Mouse (Mus musculus) yolk sac, embryonic 10.5 days (tissue): ENCODE results near the gene Gm20594.

Experiments
- DNase-seq: peaks from one replicate; pipeline ENCODE4 v3.0.0-alpha.2; 2017; ENCODE audit warnings: low spot score

The Gm20594 gene

DNA sequence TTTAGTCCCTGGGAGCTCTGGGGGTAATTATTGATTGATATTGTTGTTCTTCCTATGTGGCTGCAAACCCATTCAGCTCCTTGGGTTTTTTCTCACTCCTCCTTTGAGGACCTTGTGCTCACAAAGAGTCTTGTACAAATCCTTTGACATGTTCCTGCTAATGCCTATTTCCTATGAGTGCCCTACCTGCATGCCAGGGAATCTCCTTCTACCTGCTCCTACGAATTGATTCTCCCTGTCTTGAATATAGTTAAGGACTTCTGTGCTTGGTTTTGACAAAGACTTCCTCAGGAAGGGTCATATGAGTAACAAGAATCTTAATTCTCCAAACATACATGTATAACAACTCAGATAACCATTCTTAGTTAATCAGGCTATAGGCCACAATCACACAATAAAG, at the start of gene Gm20594:
Gene Gm20594, plus strand, starts transcription at position 301 of the 400 bp plus-strand sequence.
- no peak for DNase-seq

DNA sequence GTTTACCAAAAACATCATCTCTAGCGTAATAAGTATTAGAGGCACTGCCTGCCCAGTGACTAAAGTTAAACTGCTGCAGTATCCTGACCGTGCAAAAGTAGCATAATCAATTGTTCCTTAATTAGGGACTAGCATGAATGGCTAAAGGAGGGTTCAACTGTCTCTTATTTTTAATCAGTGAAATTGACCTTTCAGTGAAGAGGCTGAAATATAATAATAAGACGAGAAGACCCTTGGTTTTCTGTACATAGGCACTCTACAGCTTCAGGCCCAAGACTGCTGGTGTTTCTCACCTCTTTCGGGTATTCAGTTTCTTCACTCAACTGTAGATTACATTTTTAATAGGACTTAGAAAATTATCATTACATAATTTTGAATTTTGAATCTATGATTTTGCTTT, 398 bp downstream of the Gm20594 start:
- no peak for DNase-seq

DNA sequence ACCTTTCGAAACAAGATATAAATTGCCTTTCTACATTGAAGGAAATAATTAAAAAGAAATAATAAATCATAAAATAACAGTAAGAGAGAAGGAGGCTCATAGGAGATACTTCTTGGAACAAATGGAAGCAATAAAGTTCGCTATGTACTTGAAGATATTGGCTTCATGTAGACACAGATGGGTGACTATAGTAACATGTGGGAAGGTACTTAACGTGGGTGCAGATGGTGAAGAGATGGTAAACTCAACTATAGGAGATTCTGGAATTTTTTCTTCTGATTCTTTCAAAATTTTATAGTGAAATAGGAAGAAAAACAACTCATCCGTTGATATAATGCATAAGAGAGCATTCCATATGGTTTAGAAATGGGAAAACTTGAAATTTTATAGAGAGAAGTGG, 16.1 kb downstream of the Gm20594 start:
- DNase-seq = no peak

DNA sequence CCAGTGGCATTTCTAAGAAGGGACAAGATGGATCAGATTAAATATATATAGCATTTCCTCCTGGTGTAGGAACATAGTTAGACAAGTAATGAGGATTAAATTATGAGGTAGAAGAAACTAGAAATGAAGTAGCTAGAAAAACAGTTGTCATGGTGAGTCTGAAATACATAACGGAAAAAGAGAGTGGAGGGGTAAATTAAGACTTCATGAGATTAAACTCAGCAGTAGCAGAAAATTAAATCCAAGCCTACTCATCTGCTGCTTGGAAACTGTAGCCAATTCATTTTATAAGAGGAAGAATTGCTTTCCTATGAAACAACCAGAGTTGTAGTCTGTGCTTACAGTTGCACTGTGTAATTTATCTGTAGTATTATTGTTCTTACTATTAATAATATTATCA, 29.1 kb downstream of the Gm20594 start:
- no peak for DNase-seq
